Mouse (Mus musculus): Measurements from ENCODE around the gene C2cd4c. TPM values are rescaled to one million over a fixed set of nuclear protein-coding genes. Genes with fewer than 3 reads are reported as not detected.

The C2cd4c gene
- polyA plus RNA-seq (2021; fragmentation: Nextera tagmentation) = 0.78 and 0.80 TPM in 2 replicates
- long read RNA-seq, experiment 1, partial matches to known transcripts = 0 of 1 reads
- long read RNA-seq, experiment 1, other reads (novel, unspliced or antisense) = 1 of 1 reads
- long read RNA-seq, experiment 2, partial matches to known transcripts = 0 of 2 reads
- long read RNA-seq, experiment 2, other reads (novel, unspliced or antisense) = 2 of 2 reads

DNA sequence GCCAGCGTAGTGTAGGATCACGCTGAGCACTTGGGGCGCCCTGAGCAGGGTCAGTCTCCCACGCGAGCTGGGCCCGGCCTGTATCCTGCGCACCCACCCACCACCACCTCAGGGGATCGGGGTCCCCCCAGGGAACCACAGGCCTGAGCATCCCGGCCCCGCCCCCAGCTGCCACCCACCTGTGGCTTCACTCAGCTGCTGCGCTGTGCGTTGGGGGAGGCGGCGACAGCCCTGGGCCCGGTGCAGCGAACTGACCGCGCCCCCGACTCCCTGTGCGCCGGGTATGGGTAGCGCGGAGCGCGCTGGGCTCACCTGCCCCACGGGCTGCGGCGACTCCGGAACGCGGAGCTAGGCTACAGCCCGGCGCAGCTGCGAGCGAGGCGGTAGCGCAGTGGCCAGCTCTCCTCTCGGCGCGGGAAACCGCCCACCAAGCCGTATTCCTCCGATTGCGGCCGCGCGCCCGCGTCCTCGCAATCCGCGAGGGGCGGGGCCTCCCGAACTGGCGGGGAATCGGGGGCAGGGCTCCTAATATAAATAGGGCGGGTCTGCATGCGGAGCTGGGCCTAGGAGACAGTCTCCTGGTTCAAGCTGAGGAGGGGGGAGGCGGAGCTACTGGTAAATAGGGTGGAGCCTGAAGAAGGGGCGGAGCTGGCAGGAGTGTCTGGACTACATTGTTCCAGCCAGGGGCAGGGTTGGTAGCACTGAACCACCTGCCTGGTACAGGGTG is at the start of gene C2cd4c:
TSS of gene C2cd4c (minus strand) at position 448 of the 727 bp plus-strand sequence.

GRCm38 (mm10) chr10:79645711-79646110 is 31.9 kb upstream of the C2cd4c start, which contains the start of gene Odf3l2:
Odf3l2 (minus strand) TSS chr10:79645738.

DNA sequence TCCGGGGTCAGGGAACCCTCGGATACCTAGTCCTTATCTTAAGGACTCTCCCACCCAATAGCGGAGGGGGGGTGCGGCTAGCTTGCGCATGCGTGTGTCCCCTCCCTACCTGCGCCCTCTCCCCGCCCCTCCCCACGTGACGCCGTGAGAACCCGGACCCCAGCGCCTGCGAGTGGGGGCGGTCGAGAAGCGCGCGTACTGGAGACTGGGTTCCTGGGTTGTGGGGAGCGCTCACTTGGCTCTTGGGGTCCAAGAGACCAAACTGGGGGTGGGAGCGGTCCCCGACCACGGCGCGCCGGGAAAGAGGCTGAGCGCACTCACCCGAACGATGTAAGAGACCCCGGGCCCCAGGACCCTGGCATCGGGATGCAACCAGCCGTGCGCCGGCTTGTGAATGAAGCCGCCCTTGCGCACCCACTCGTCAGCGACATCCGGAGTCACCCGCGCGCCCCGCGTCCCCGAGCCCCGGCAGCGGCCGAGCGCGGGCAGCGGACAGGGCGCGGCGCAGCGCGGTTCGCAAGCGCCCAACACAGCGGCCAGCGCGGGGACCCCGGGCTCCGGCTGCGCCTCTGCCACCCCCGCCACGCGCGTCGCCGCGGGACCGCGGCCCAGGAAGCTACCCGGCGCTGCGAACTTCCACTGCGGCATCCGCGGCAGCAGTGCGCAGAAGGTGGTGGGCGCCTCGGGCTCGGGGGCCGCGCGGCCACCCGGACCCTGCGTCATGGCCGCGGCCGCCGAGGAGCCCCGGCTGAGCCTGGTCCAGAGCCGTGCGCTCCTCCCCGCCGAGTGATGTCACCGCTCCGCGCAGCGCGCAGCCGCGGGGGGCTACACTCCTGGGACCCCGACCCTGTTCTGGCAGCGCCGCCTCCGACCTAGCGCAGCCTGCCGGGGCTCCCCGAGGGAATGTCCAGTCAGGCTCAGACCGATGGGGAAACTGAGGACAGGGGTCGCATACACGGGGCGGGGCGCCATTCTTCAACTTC is 23.6 kb upstream of the C2cd4c start, which contains the start of gene Shc2:
TSS of gene Shc2 (minus strand) at position 791 of the 983 bp plus-strand sequence.

DNA sequence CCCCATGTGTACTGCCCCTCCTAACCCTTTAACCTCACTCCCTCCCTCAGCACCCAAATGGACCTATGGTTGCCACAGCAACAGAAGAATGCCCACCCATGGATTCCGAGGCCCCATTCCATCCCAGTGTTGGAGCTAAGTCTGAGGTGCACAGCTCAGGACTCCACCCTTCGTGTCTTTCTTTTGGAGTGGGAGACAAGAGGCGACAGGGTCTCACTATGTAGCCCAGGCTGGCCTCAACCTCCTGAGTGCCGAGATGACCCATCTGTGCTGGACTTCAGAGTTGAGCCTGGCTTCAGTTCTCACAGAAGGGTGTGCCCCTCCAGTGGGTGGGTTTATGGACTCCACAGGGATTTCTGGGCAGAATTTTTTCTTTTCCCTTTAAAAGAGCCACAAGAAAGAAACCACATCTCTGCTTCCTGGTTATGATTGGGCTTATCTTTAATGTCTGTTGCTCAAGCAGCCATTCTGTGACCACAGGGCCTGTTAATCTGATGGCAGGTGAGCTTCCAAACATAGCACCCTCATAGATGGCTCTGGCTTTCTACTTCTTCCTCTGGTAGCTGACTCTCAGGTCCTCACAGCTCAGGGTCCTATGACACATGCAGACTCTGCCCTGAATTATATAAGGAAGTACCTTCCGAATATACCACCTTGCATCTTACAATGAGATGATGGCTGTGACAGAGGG is 26.6 kb downstream of the C2cd4c start, which contains the start of gene Theg:
TSS of gene Theg (minus strand) at position 271 of the 691 bp plus-strand sequence.

Other genes starting within 250 kb of the C2cd4c start
- gene Vmn2r83, start 145.3 kb downstream of the C2cd4c start, polyA plus RNA-seq (2021; fragmentation: Nextera tagmentation) = not detected in 2 replicates
- 9.8 and 11.2 TPM in 2 replicates for gene Plpp2, start 80.2 kb downstream of the C2cd4c start, polyA plus RNA-seq (2021; fragmentation: Nextera tagmentation)
- 21.2 and 25.3 TPM in 2 replicates for gene Mier2, start 58.8 kb downstream of the C2cd4c start, polyA plus RNA-seq (2021; fragmentation: Nextera tagmentation)
- 0.51 and 1.1 TPM in 2 replicates for gene Theg, start 26.7 kb downstream of the C2cd4c start, polyA plus RNA-seq (2021; fragmentation: Nextera tagmentation)
- 2.2 and 2.3 TPM in 2 replicates for gene Shc2, start 23.9 kb upstream of the C2cd4c start, polyA plus RNA-seq (2021; fragmentation: Nextera tagmentation)
- 0.15 and 0.30 TPM in 2 replicates for gene Odf3l2, start 31.7 kb upstream of the C2cd4c start, polyA plus RNA-seq (2021; fragmentation: Nextera tagmentation)
- gene Madcam1, start 50.5 kb upstream of the C2cd4c start, polyA plus RNA-seq (2021; fragmentation: Nextera tagmentation) = not detected in 2 replicates
- gene Tpgs1, start 55.3 kb upstream of the C2cd4c start, polyA plus RNA-seq (2021; fragmentation: Nextera tagmentation) = 151 and 171 TPM in 2 replicates
- 14.9 TPM in 2 replicates for gene Cdc34, start 68.2 kb upstream of the C2cd4c start, polyA plus RNA-seq (2021; fragmentation: Nextera tagmentation)
- gene Gzmm, start 75.0 kb upstream of the C2cd4c start, polyA plus RNA-seq (2021; fragmentation: Nextera tagmentation) = 0.60 and 4.2 TPM in 2 replicates
- gene Bsg, start 90.5 kb upstream of the C2cd4c start, polyA plus RNA-seq (2021; fragmentation: Nextera tagmentation) = 1,334 and 1,835 TPM in 2 replicates
- gene Hcn2, start 102.6 kb upstream of the C2cd4c start, polyA plus RNA-seq (2021; fragmentation: Nextera tagmentation) = 3.3 and 4.4 TPM in 2 replicates
- 15.8 and 20.0 TPM in 2 replicates for gene Polrmt, start 132.6 kb upstream of the C2cd4c start, polyA plus RNA-seq (2021; fragmentation: Nextera tagmentation)
- gene Fgf22, start 141.1 kb upstream of the C2cd4c start, polyA plus RNA-seq (2021; fragmentation: Nextera tagmentation) = 1.9 and 3.3 TPM in 2 replicates
- 7.6 and 10.5 TPM in 2 replicates for gene Rnf126, start 152.9 kb upstream of the C2cd4c start, polyA plus RNA-seq (2021; fragmentation: Nextera tagmentation)
- 0.79 and 0.89 TPM in 2 replicates for gene Fstl3, start 163.2 kb upstream of the C2cd4c start, polyA plus RNA-seq (2021; fragmentation: Nextera tagmentation)
- 1.3 and 1.7 TPM in 2 replicates for gene Prss57, start 176.9 kb upstream of the C2cd4c start, polyA plus RNA-seq (2021; fragmentation: Nextera tagmentation)
- gene Palm, start 179.5 kb upstream of the C2cd4c start, polyA plus RNA-seq (2021; fragmentation: Nextera tagmentation) = 67.9 and 93.7 TPM in 2 replicates
- gene Misp, start 207.0 kb upstream of the C2cd4c start, polyA plus RNA-seq (2021; fragmentation: Nextera tagmentation) = 0.15 and 0.28 TPM in 2 replicates
- 17.4 and 20.4 TPM in 2 replicates for gene Ptbp1, start 240.4 kb upstream of the C2cd4c start, polyA plus RNA-seq (2021; fragmentation: Nextera tagmentation)